Mouse (Mus musculus) left cerebral cortex, adult 9 months (tissue): Measurements from ENCODE around the gene 1700009N14Rik.

Experiments
- DNase-seq, 2 experiments: peaks; one replicate each; pipeline ENCODE4 v3.0.0; 2022; ENCODE audit warnings: low spot score in 2 of 2

Gene 1700009N14Rik

GRCm38 (mm10) chr4:39450069-39450468 is at the start of gene 1700009N14Rik:
1700009N14Rik (plus strand) TSS chr4:39450295.
- no peak for DNase-seq

GRCm38 (mm10) chr4:39437870-39438367 is 12.2 kb upstream of the 1700009N14Rik start:
- peak in 1 of 2 experiments; percentile 7 for DNase-seq

- DNase-seq = no peak
Observed at GRCm38 (mm10) chr4:39474291-39474690, 24.2 kb downstream of the 1700009N14Rik start.

- DNase-seq = no peak
Observed at GRCm38 (mm10) chr4:39486393-39486792, 36.3 kb downstream of the 1700009N14Rik start.

GRCm38 (mm10) chr4:39493596-39493995 is 43.5 kb downstream of the 1700009N14Rik start:
- DNase-seq = no peak

- DNase-seq = no peak
Observed at GRCm38 (mm10) chr4:39495875-39496274, 45.8 kb downstream of the 1700009N14Rik start.
